Mouse (Mus musculus) forebrain, embryonic 11.5 days (tissue): ENCODE measurements around the gene Dio3. TPM values are rescaled to one million over a fixed set of nuclear protein-coding genes. Genes with fewer than 3 reads are reported as not detected.

ENCODE experiments used
- ATAC-seq: fragments of 200-750 bp; cut with Nextera tagmentation; replicated peaks from 2 replicates; pipeline ENCODE4 v1.8.0; 2017; ENCODE audit warnings: moderate TSS enrichment; ENCODE audit not compliant: low FRiP score
- DNase-seq: peaks from one replicate; pipeline ENCODE4 v3.0.0-alpha.2; 2017; ENCODE audit warnings: low spot score
- H3K27ac ChIP-seq: fragments of 300-500 bp; sonication (generic); 2 replicates; pipeline ENCODE4 v1.5.1; 2014; ENCODE audit warnings: low read depth, low read length
- H3K27me3 ChIP-seq: fragments of 300-500 bp; sonication (generic); 2 replicates; pipeline ENCODE4 v1.6.1; 2014; ENCODE audit warnings: mild to moderate bottlenecking, low read length, mixed read lengths; ENCODE audit not compliant: control insufficient read depth, insufficient read depth
- H3K36me3 ChIP-seq: fragments of 300-500 bp; sonication (generic); 2 replicates; pipeline ENCODE4 v1.6.1; 2014; ENCODE audit warnings: mild to moderate bottlenecking, low read length, moderate library complexity, mixed read lengths; ENCODE audit not compliant: control insufficient read depth, insufficient read depth
- H3K4me1 ChIP-seq: fragments of 300-500 bp; sonication (generic); replicated peaks from 2 replicates; pipeline ENCODE4 v1.6.1; 2014; ENCODE audit warnings: low read length, mixed read lengths; ENCODE audit not compliant: control insufficient read depth, insufficient read depth
- H3K4me2 ChIP-seq: fragments of 300-500 bp; sonication (generic); 2 replicates; pipeline ENCODE4 v1.6.1; 2014; ENCODE audit warnings: low read depth, mild to moderate bottlenecking, low read length, moderate library complexity, mixed read lengths; ENCODE audit not compliant: severe bottlenecking
- H3K4me3 ChIP-seq: fragments of 300-500 bp; sonication (generic); 2 replicates; pipeline ENCODE4 v1.5.1; 2014; ENCODE audit warnings: low read depth, low read length
- H3K9ac ChIP-seq: fragments of 300-500 bp; sonication (generic); 2 replicates; pipeline ENCODE4 v1.6.1; 2014; ENCODE audit warnings: low read length
- H3K9me3 ChIP-seq: fragments of 300-500 bp; sonication (generic); 2 replicates; pipeline ENCODE4 v1.6.1; 2016; ENCODE audit warnings: low read length, mixed read lengths; ENCODE audit not compliant: control insufficient read depth
- WGBS: fragments of 180-500 bp; shearing (Covaris S2); extraction: QIAGEN DNeasy Blood & Tissue Kit; methylation state at CpG from one replicate; pipeline ENCODE4 v1.1.7; 2014; 5-methylcytosine and 5-hydroxymethylcytosine counted together
- polyA plus RNA-seq: library from polyadenylated mRNA; unstranded; fragments of >200 nt; fragmentation: Nextera tagmentation; extraction: Ambion mirVana; gene quantifications from 2 replicates; pipeline ENCODE4 v1.2.1, GENCODE M21; 2014

Gene Dio3
- polyA plus RNA-seq, 1 experiment from 2014 or later, result 0.32 TPM

- no peak overlapping the region for H3K9ac ChIP-seq
- DNase-seq (no peak), ATAC-seq (no peak)
- no peaks in the 10 kb centered on the region for H3K27me3 ChIP-seq
- no peaks in the 10 kb centered on the region; the same call in 1 of the 2 replicates for H3K4me1 ChIP-seq
- H3K27ac ChIP-seq, result no peak overlapping the region
- 26% methylated on average over 10 of the region's 10 CpGs for WGBS
- no peak overlapping the region for H3K4me3 ChIP-seq
- H3K9me3 ChIP-seq, result no peaks in the 10 kb centered on the region
- no peaks in the 10 kb centered on the region for H3K36me3 ChIP-seq
- H3K4me2 ChIP-seq, result no peak overlapping the region
Observed at GRCm38 (mm10) chr12:110252163-110252575, 26.7 kb upstream of the Dio3 start.

DNA sequence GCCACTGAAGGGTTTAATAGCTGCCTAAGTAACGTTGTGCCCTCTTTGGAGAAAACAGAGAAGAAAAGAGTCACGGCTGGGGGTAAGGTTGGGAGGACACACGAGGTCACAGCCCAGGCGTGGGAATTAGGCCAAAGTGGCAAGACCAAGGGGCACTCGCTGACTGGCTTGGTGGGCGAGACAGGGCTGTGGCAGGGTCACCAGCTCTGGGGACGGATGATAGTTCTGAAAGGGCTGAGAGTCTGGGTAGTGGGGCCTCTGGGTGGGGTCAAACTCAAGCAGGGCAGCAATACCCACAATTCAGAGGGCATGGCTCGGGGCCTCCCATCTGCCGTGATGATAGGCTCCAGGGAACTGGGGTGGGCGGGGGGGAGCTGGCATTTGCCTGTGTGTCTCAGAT is 23.1 kb upstream of the Dio3 start:
- WGBS, result 57% methylated on average over 10 of the region's 10 CpGs
- Histone ChIP-seq H3K4me3 (no peak overlapping the region), H3K9me3 (no peaks in the 10 kb centered on the region), H3K4me2 (no peak overlapping the region), H3K4me1 (no peaks in the 10 kb centered on the region; the same call in 1 of the 2 replicates), H3K27me3 (peaks cover 2% of the 10 kb centered on the region; the same call in 1 of the 2 replicates), H3K9ac (no peak overlapping the region), H3K36me3 (no peaks in the 10 kb centered on the region), H3K27ac (no peak overlapping the region)
- ATAC-seq (no peak), DNase-seq (no peak)

DNA sequence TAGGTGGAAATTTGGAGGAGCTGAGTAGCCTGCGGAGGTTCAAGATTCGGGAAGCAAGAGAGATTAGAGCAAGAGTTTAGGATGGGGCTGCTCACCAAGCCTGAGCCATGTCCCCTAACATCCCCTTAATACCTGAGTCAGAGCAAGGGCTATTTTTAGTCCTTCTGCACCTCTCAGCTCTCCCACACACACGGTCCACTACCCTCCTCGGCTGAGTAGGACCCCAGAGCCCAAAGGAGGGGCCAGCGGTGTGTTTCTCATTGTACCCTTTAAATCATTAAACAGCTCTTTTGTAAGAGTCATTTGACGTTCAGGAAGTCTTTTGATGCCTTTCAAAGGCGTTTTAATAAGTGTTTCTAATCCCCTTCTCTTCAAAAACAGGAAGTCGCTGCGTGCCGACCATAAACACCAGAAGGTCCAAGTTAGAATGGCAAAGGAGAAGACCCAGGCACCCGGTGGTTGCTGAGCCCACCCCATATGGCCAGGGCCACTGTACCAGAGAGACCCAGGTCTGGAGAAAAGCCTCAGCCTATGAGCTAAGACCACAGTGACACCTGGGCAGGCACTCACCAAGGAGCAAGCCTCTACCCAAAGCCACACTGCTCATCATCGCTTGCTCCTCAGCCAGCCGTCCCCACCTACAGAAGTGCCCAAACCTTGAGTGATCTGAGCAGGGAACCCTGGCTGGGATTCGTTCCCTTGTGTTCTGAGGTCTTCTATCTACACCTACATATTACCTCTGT is 22.2 kb upstream of the Dio3 start:
- H3K4me1 ChIP-seq, result no peaks in the 10 kb centered on the region; the same call in 1 of the 2 replicates

GRCm38 (mm10) chr12:110268226-110268625 is 10.6 kb upstream of the Dio3 start:
- no peak for DNase-seq
- H3K27me3 ChIP-seq, result no peaks in the 10 kb centered on the region
- H3K9me3 ChIP-seq, result no peaks in the 10 kb centered on the region
- WGBS, result 87% methylated on average over 3 of the region's 3 CpGs
- no peaks in the 10 kb centered on the region for H3K36me3 ChIP-seq
- no peak overlapping the region for H3K4me3 ChIP-seq
- no peak for ATAC-seq
- H3K4me1 ChIP-seq, result no peaks in the 10 kb centered on the region
- no peak overlapping the region for H3K27ac ChIP-seq
- H3K9ac ChIP-seq, result no peak overlapping the region
- H3K4me2 ChIP-seq, result no peak overlapping the region

More for the DNA sequence above, 22.2 kb upstream of the Dio3 start:
- Histone ChIP-seq H3K9me3 (no peaks in the 10 kb centered on the region), H3K9ac (no peak overlapping the region), H3K27ac (no peak overlapping the region), H3K4me2 (no peak overlapping the region), H3K27me3 (peaks cover 2% of the 10 kb centered on the region; the same call in 1 of the 2 replicates), H3K36me3 (no peaks in the 10 kb centered on the region), H3K4me3 (no peak overlapping the region)
- no peak for DNase-seq
- 46% methylated on average over 14 of the region's 14 CpGs for WGBS
- no peak for ATAC-seq

DNA sequence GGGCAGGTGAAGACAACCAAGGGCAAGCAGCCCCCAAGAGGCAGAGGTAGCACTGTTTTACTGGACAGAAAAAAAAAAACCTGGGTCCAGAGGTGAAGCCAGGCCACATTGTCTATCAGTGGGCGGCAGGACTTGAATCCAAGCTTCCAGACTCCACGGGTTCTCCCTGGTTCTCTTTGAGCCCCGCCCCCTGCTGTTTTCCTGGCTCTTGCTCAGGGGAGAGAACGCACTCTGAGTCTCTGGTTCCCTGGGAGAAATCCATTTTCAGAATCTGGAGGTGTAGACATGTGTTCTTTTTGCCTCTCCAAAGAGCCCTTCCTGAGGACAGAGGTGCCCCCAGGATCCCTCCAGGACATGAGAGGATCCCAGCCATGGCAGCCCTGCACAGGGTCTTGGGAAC is 9.2 kb upstream of the Dio3 start:
- H3K36me3 ChIP-seq, result no peaks in the 10 kb centered on the region
- H3K4me1 ChIP-seq, result no peaks in the 10 kb centered on the region
- H3K27me3 ChIP-seq, result no peaks in the 10 kb centered on the region
- no peak overlapping the region for H3K9ac ChIP-seq
- no peak overlapping the region for H3K27ac ChIP-seq
- H3K4me2 ChIP-seq, result no peak overlapping the region
- H3K9me3 ChIP-seq, result no peaks in the 10 kb centered on the region
- H3K4me3 ChIP-seq, result no peak overlapping the region
- DNase-seq, result no peak
- 82% methylated on average over 4 of the region's 4 CpGs for WGBS
- no peak for ATAC-seq

GRCm38 (mm10) chr12:110276034-110276433 is 2.8 kb upstream of the Dio3 start:
- Histone ChIP-seq H3K36me3 (no peaks in the 10 kb centered on the region), H3K4me3 (no peak overlapping the region), H3K4me2 (no peak overlapping the region), H3K9me3 (no peaks in the 10 kb centered on the region), H3K27ac (no peak overlapping the region), H3K27me3 (peaks cover 56% of the 10 kb centered on the region), H3K9ac (no peak overlapping the region), H3K4me1 (peaks cover 13% of the 10 kb centered on the region)
- DNase-seq (no peak), ATAC-seq (no peak)
- WGBS, result 76% methylated on average over 1 of the region's 1 CpGs

DNA sequence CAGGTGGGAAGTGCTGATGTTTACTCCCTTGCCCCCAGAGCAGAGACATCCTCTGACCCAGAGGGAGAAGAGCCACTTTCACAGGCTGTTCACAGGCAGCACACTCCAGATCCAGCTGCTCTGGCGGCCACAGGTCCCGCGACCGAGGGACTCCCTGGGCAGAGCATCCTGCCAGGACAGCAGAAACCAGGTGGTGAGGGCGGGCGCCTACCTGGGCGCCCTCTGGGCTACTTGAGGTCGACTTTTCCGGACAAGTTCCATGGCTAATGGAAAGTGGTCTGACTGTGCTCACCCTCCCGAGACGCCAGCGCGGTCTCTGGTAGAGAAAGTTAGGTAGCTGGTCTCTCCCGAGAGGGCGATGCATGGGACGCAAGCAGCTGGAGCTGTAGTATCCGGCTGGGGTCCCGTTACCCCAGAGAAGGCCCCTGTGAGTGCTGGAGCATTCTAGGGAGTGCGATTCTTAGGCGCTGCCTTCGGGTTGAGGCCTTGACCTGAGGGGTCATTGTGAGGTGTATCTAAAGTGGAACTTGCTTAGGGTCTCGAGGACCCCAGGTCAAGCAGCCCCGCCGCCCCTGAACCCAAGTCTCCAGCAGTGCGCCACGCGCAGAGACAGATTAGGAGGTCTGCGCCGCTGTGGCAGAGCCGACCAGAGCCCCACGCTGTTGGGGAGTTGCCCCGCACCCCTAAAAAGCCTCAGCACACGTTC is 1.5 kb upstream of the Dio3 start:
- ATAC-seq, result no peak
- Histone ChIP-seq H3K27ac (no peak overlapping the region), H3K36me3 (no peaks in the 10 kb centered on the region), H3K4me3 (peak overlapping the region; percentile 36), H3K27me3 (peaks cover 70% of the 10 kb centered on the region), H3K4me1 (peaks cover 14% of the 10 kb centered on the region), H3K9me3 (no peaks in the 10 kb centered on the region), H3K4me2 (peak overlapping the region; percentile 48; the same call in 1 of the 2 replicates), H3K9ac (no peak overlapping the region)
- DNase-seq, result no peak
- WGBS, result 2% methylated on average over 33 of the region's 33 CpGs

GRCm38 (mm10) chr12:110277965-110278307 is 932 bp upstream of the Dio3 start:
- Histone ChIP-seq H3K36me3 (no peaks in the 10 kb centered on the region), H3K9me3 (no peaks in the 10 kb centered on the region), H3K4me1 (peaks cover 15% of the 10 kb centered on the region), H3K9ac (no peak overlapping the region), H3K27me3 (peaks cover 73% of the 10 kb centered on the region), H3K27ac (no peak overlapping the region), H3K4me3 (peak overlapping the region; percentile 36), H3K4me2 (peak overlapping the region; percentile 48; the same call in 1 of the 2 replicates)
- peak; percentile 63 for DNase-seq
- ATAC-seq, result no peak
- under 1% methylated on average over 28 of the region's 58 CpGs for WGBS
